Mouse (Mus musculus): ENCODE results near the gene Gh.

DNA sequence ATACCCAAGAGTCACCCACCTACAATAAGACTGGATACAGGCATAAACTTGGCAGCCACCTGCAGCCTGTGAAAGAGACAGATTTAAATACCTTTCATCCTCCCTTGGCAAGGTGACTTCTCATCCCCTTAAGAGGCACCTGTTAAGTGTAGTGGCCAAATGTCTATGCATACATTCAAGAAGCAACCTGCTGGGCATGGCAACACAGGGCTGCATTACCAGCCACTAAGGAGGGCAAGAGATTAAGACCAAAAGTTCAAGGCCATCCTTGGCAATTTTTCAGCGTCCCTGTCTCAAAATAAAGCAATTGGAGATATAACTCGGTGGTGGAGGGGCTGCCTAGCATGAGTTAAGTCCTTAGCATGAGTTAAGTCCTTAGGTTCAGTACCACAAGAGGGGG is 46.9 kb downstream of the Gh start:
- TF ChIP-seq CTCF (IDR thresholded peaks at IDR 0.05; ENCODE audit: insufficient read depth, low read depth, low read length) = no peak
- no peak for TF ChIP-seq POLR2A (IDR thresholded peaks at IDR 0.05; ENCODE audit: insufficient read depth, low read depth, low read length)
